Mouse (Mus musculus) inflammation-experienced regulatory T-cells, adult 6 months (primary cell): Measurements from ENCODE around the gene Echdc1. TPM values are rescaled to one million over a fixed set of nuclear protein-coding genes. Genes with fewer than 3 reads are reported as not detected.

ENCODE experiments used
- polyA plus RNA-seq, 3 experiments: library from polyadenylated mRNA; unstranded; fragments of 100-300 nt; shearing (Covaris generic); gene quantifications; one replicate each; pipeline ENCODE4 v1.2.1; 2017

The Echdc1 gene
- polyA plus RNA-seq, 3 experiments from 2014 or later, result 27.4 to 38.1 (median 28.4) TPM

Other genes starting within 250 kb of the Echdc1 start
- gene Soga3, start 169.3 kb upstream of the Echdc1 start, polyA plus RNA-seq, result not detected
- not detected for gene Gm49353, start 114.2 kb upstream of the Echdc1 start, polyA plus RNA-seq
- not detected for gene 9330159F19Rik, start 101.6 kb upstream of the Echdc1 start, polyA plus RNA-seq
- 10 to 100 TPM; 57.6 to 69.4 (median 67.7) TPM for gene Rnf146, start 49.3 kb downstream of the Echdc1 start, polyA plus RNA-seq
- not detected for gene Rspo3, start 222.7 kb downstream of the Echdc1 start, polyA plus RNA-seq